Mouse (Mus musculus) lung, postnatal 36 days (tissue): ENCODE results near the gene Trim44.
A peak's percentile ranks its signal among the peaks of the same experiment; 100 is the strongest.

Experiments used
- DNase-seq: peaks from one replicate; pipeline ENCODE4 v3.0.0; 2022; ENCODE audit warnings: mixed read lengths

Trim44 gene

GRCm38 (mm10) chr2:102277946-102278345 lies 129.7 kb downstream of the Trim44 start:
- DNase-seq = no peak

- no peak for DNase-seq
Observed at GRCm38 (mm10) chr2:102273280-102273679, 134.3 kb downstream of the Trim44 start.

- no peak for DNase-seq
Observed at GRCm38 (mm10) chr2:102267582-102268339, 139.9 kb downstream of the Trim44 start.

GRCm38 (mm10) chr2:102266911-102267310 lies 140.7 kb downstream of the Trim44 start:
- peak; percentile 85 for DNase-seq

GRCm38 (mm10) chr2:102259139-102259538 lies 148.5 kb downstream of the Trim44 start:
- DNase-seq = no peak

- DNase-seq = no peak
Observed at GRCm38 (mm10) chr2:102258682-102259081, 148.9 kb downstream of the Trim44 start.

- DNase-seq = no peak
Observed at GRCm38 (mm10) chr2:102257964-102258605, 149.5 kb downstream of the Trim44 start.

- DNase-seq = no peak
Observed at GRCm38 (mm10) chr2:102256591-102257335, 150.9 kb downstream of the Trim44 start.

GRCm38 (mm10) chr2:102256100-102256499 lies 151.5 kb downstream of the Trim44 start:
- no peak for DNase-seq

GRCm38 (mm10) chr2:102253204-102253603 lies 154.4 kb downstream of the Trim44 start:
- DNase-seq = no peak

- no peak for DNase-seq
Observed at GRCm38 (mm10) chr2:102252651-102253050, 155.0 kb downstream of the Trim44 start.
